ENCODE assay signal across 32 mouse cellular contexts in the genomic region with DNA sequence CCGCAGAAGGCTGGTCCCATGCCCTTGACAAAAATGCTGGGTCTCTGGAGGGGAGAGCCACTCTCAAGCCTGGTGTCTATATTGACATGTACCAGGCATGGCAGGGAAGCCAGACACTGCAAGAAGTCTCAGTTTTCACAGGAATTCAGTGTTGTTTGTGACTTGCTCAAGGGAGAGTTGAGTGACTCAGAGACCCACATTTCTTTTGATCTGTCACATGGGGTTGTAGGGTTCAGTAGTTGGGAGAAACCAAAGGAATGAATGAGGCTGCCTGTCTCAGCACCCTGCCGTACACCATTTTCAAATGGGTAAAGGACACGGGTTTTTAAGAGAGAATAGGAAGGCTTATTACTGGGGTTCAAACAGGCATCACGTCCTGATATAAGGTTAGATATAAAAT. TPM values are rescaled to one million over a fixed set of nuclear protein-coding genes. Genes with fewer than 3 reads are reported as not detected.
A peak's percentile ranks its signal among the peaks of the same experiment; 100 is the strongest.
DNase-seq lines count a peak whose midpoint lies in the region; ATAC-seq and TF ChIP-seq lines count a peak whose summit lies in the region.
"Had no signal": no experiment of that assay in that cellular context is flagged by ENCODE, and none has a peak within 500 bp of the region (broad histone marks: within the 10 kb centered on the region; RNA-seq: fewer than 3 reads in every experiment).

No protein-coding gene starts in this region.

- no peak overlapping the region for H3K4me2 ChIP-seq in heart, embryonic 14.5 days (ENCODE audit: low read length)
- no peak overlapping the region for H3K4me2 ChIP-seq in lung, embryonic 14.5 days
- H3K4me2 ChIP-seq in myocyte (ENCODE audit: low read depth): peak overlapping the region; percentile 14
- H3K4me2 ChIP-seq: embryonic facial prominence, embryonic 13.5 days; hindbrain, embryonic 13.5 days; limb, embryonic 15.5 days; liver, embryonic 13.5 days; midbrain, embryonic 13.5 days; neural tube, embryonic 15.5 days had no signal

- peak overlapping the region; percentile 82 to 95 for H3K27ac ChIP-seq in heart, embryonic 14.5 days (replicated peaks in 1 of 2; ENCODE audit: control insufficient read depth in 1 of 2, insufficient read depth in 1 of 2, low read depth in 2 of 2, low read length in 2 of 2)
- peak overlapping the region; percentile 14; the same call in 1 of the 2 replicates for H3K27ac ChIP-seq in lung, embryonic 14.5 days (ENCODE audit: low read depth)
- H3K27ac ChIP-seq: embryonic facial prominence, embryonic 13.5 days; gastrocnemius, adult 2 months; hindbrain, embryonic 13.5 days; kidney, postnatal 0 days; limb, embryonic 10.5 days; limb, embryonic 15.5 days; liver, embryonic 13.5 days; macrophage; midbrain, embryonic 13.5 days; neural tube, embryonic 15.5 days had no signal

- no peak overlapping the region for H3ac ChIP-seq in C2C12 (ENCODE audit: control insufficient read depth, insufficient read length, low read depth)
- H3ac ChIP-seq in myocyte (ENCODE audit: control insufficient read depth, insufficient read length): no peak overlapping the region

- TF ChIP-seq CTCF in lung, embryonic 14.5 days (IDR thresholded peaks at IDR 0.05; ENCODE audit: low read depth): no peak
- no peak for TF ChIP-seq CTCF in C2C12 (IDR thresholded peaks at IDR 0.05; ENCODE audit: control insufficient read depth, insufficient read depth, insufficient read length)

- H3K9me3 ChIP-seq in heart, embryonic 14.5 days (ENCODE audit: control insufficient read depth, low read length): no peaks in the 10 kb centered on the region
- no peaks in the 10 kb centered on the region for H3K9me3 ChIP-seq in lung, embryonic 14.5 days (ENCODE audit: low read depth, low read length)
- H3K9me3 ChIP-seq: embryonic facial prominence, embryonic 13.5 days; hindbrain, embryonic 13.5 days; limb, embryonic 10.5 days; limb, embryonic 15.5 days; liver, embryonic 13.5 days; midbrain, embryonic 13.5 days; neural tube, embryonic 15.5 days had no signal

- no peak for TF ChIP-seq POLR2A in myocyte (IDR thresholded peaks at IDR 0.05; ENCODE audit: insufficient read length, low read depth)

- H3K9ac ChIP-seq in heart, embryonic 14.5 days (ENCODE audit: low read length): peak overlapping the region; percentile 60; the same call in 1 of the 2 replicates
- H3K9ac ChIP-seq in lung, embryonic 14.5 days: no peak overlapping the region
- H3K9ac ChIP-seq: embryonic facial prominence, embryonic 13.5 days; hindbrain, embryonic 13.5 days; limb, embryonic 15.5 days; liver, embryonic 13.5 days; midbrain, embryonic 13.5 days; neural tube, embryonic 15.5 days had no signal

- no peak for ATAC-seq in heart, embryonic 14.5 days (ENCODE audit: insufficient number of reproducible peaks, insufficient read depth, low FRiP score, low read depth)
- no peak for ATAC-seq in lung, embryonic 14.5 days (ENCODE audit: insufficient read depth)
- ATAC-seq: forebrain, embryonic 16.5 days; midbrain, embryonic 13.5 days had no signal

- H3K79me2 ChIP-seq in C2C12 (ENCODE audit: control insufficient read depth, insufficient read depth) (peaks cover 95% of the 10 kb centered on the region), myocyte (ENCODE audit: control insufficient read depth, insufficient read depth) (peaks cover 60% of the 10 kb centered on the region)

- no peaks in the 10 kb centered on the region for H3K27me3 ChIP-seq in heart, embryonic 14.5 days (ENCODE audit: control insufficient read depth, insufficient read depth, low read length)
- H3K27me3 ChIP-seq in lung, embryonic 14.5 days (ENCODE audit: insufficient read depth, low read length): no peaks in the 10 kb centered on the region
- H3K27me3 ChIP-seq in C2C12 (ENCODE audit: control insufficient read depth, insufficient read depth, insufficient read length): no peaks in the 10 kb centered on the region
- no peaks in the 10 kb centered on the region for H3K27me3 ChIP-seq in myocyte (ENCODE audit: control insufficient read depth, insufficient read depth, insufficient read length)
- H3K27me3 ChIP-seq: embryonic facial prominence, embryonic 13.5 days; hindbrain, embryonic 13.5 days; limb, embryonic 15.5 days; liver, embryonic 13.5 days; midbrain, embryonic 13.5 days; neural tube, embryonic 15.5 days had no signal

- H3K4me1 ChIP-seq in heart, embryonic 14.5 days (ENCODE audit: control insufficient read depth in 2 of 2, insufficient read depth in 2 of 2, low read length in 2 of 2): peaks cover 51 to 81% of the 10 kb centered on the region in 2 experiments
- H3K4me1 ChIP-seq in lung, embryonic 14.5 days (ENCODE audit: insufficient read depth): peaks cover 7% of the 10 kb centered on the region; the same call in 1 of the 2 replicates
- H3K4me1 ChIP-seq: hindbrain, embryonic 13.5 days; limb, embryonic 10.5 days; limb, embryonic 15.5 days; midbrain, embryonic 13.5 days; neural tube, embryonic 15.5 days had no signal

- WGBS in heart, embryonic 14.5 days: 65% methylated on average over 4 of the region's 4 CpGs
- WGBS in lung, embryonic 14.5 days: 86% methylated on average over 4 of the region's 4 CpGs

- H3K79me3 ChIP-seq in C2C12 (ENCODE audit: low read depth): peaks cover 47% of the 10 kb centered on the region

- H3K4me3 ChIP-seq in heart, embryonic 14.5 days (ENCODE audit: control insufficient read depth in 1 of 2, insufficient read depth in 1 of 2, low read depth in 1 of 2, low read length in 2 of 2): no peak overlapping the region
- no peak overlapping the region for H3K4me3 ChIP-seq in lung, embryonic 14.5 days (ENCODE audit: low read depth, low read length)
- H3K4me3 ChIP-seq in C2C12 (ENCODE audit: insufficient read depth, poor library complexity, severe bottlenecking) (no peak overlapping the region), myocyte (no peak overlapping the region)
- H3K4me3 ChIP-seq: embryonic facial prominence, embryonic 13.5 days; erythroblast, embryonic 14.5 days; gastrocnemius, adult 2 months; hindbrain, embryonic 13.5 days; limb, embryonic 10.5 days; limb, embryonic 15.5 days; liver, embryonic 13.5 days; midbrain, embryonic 13.5 days; neural tube, embryonic 15.5 days had no signal

- H3K36me3 ChIP-seq in heart, embryonic 14.5 days (ENCODE audit: control insufficient read depth, insufficient read depth, low read length): peaks cover 57% of the 10 kb centered on the region
- H3K36me3 ChIP-seq in lung, embryonic 14.5 days (ENCODE audit: insufficient read depth): no peaks in the 10 kb centered on the region
- H3K36me3 ChIP-seq in C2C12 (ENCODE audit: control insufficient read depth, insufficient read depth): peaks cover 34% of the 10 kb centered on the region
- no peaks in the 10 kb centered on the region for H3K36me3 ChIP-seq in myocyte (ENCODE audit: control insufficient read depth, insufficient read depth)
- H3K36me3 ChIP-seq: embryonic facial prominence, embryonic 13.5 days; hindbrain, embryonic 13.5 days; limb, embryonic 10.5 days; limb, embryonic 15.5 days; liver, embryonic 13.5 days; midbrain, embryonic 13.5 days; neural tube, embryonic 15.5 days had no signal

- DNase-seq in heart, postnatal 4 days: no peak
- no peak for DNase-seq in lung, embryonic 14.5 days
- DNase-seq in lung, postnatal 10 days: no peak
- DNase-seq in spleen, postnatal 4 days (ENCODE audit: low spot score in 2 of 2): no peak
- DNase-seq: adrenal gland, postnatal 36 days; cerebellum, adult 18-20 months; cerebellum, postnatal 10 days; gastrocnemius, adult 2 months; gastrocnemius, postnatal 36 days; heart, postnatal 10 days; kidney, adult 8-10 months; kidney, postnatal 4 days; layer of hippocampus, adult 9-11 months; liver, embryonic 13.5 days; lung, adult 18-20 months; retina, postnatal 1 day; right cerebral cortex, postnatal 14 days; thymus, postnatal 14 days had no signal

TF ChIP-seq in C2C12, 6 proteins besides CTCF, POLR2A, EP300 and RAD21:
- TF ChIP-seq USF1 (IDR thresholded peaks at IDR 0.05; ENCODE audit: low read depth) (peak; percentile 79), FOSL1 (IDR thresholded peaks at IDR 0.05; ENCODE audit: insufficient read depth, low read length, poor library complexity, severe bottlenecking) (peak; percentile 7), MAX (IDR thresholded peaks at IDR 0.05) (peak; percentile 53), CEBPB (IDR thresholded peaks at IDR 0.05; ENCODE audit: low read depth) (no peak)

TF ChIP-seq in myocyte, 11 proteins besides CTCF, POLR2A, EP300 and RAD21:
- TF ChIP-seq TCF12 (IDR thresholded peaks at IDR 0.05; ENCODE audit: insufficient read depth, poor library complexity, severe bottlenecking) (no peak), USF1 (IDR thresholded peaks at IDR 0.05; ENCODE audit: low read depth) (peak; percentile 69)

RNA-seq across cellular contexts. Expression of gene Mical2, which starts 33.6 kb away (rescaled TPM):
- 140 and 146 TPM in 2 replicates for polyA plus RNA-seq in heart, embryonic 14.5 days (2014; fragmentation: Nextera tagmentation; extraction: Ambion mirVana)
- 100 to 1,000 TPM; 281 to 298 TPM for total RNA-seq in heart, postnatal 4 days (2021)
- 15.3 and 18.3 TPM in 2 replicates for polyA plus RNA-seq in lung, embryonic 14.5 days (2014; fragmentation: Nextera tagmentation; extraction: Ambion mirVana)
- polyA plus RNA-seq in C2C12 (2012; fragmentation: generic; extraction: Trizol) (76.9 TPM), myocyte (2012; fragmentation: generic; extraction: Trizol) (34.8 TPM)
- total RNA-seq: MEL had no signal
- polyA plus RNA-seq: erythroblast, embryonic 14.5 days had no signal
